20 mouse cellular contexts compared by ENCODE assay signal in the genomic region with DNA sequence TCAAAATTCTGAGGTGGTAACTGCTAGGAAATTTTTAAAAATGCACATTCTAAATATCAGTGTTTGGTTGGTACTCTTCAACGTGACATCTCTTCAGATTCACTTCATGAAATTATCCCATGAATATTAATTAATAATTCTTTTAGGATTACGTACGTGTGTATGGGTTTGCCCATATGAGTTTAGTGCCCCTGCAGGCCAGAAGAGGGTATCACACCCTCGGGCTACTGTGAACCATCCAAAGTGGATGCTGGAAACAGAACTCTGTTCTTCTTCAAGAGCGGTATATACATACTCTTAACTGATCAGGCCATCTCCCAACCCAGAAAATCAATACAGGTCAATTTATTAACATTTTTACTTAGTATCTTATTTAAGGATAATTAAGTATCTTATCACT.
DNase-seq lines count a peak whose midpoint lies in the region; ATAC-seq and TF ChIP-seq lines count a peak whose summit lies in the region.
"Had no signal": no experiment of that assay in that cellular context is flagged by ENCODE, and none has a peak within 500 bp of the region (broad histone marks: within the 10 kb centered on the region; RNA-seq: fewer than 3 reads in every experiment).

No protein-coding gene starts in this region.

- DNase-seq in forebrain, postnatal 0 days = no peak
- no peak for DNase-seq in layer of hippocampus, adult 2 months (ENCODE audit: low spot score in 2 of 2)
- DNase-seq in layer of hippocampus, adult 9-10 months (ENCODE audit: low spot score) = no peak
- DNase-seq in midbrain, postnatal 0 days (ENCODE audit: low spot score) = no peak
- no peak for DNase-seq in midbrain, embryonic 11.5 days (ENCODE audit: low spot score, missing footprints)
- DNase-seq in layer of hippocampus, adult 9-11 months = no peak
- DNase-seq: adrenal gland, adult 8-10 months; cerebellum, adult 9-10 months; embryo, embryonic 11 days; heart, adult 18-20 months; heart, postnatal 14 days; kidney, postnatal 10 days; right cerebral cortex, adult 18-20 months; thymus, postnatal 36 days had no signal

- H3K27ac ChIP-seq in forebrain, postnatal 0 days (ENCODE audit: low read depth, low read length) = no peak overlapping the region
- no peak overlapping the region for H3K27ac ChIP-seq in forebrain, embryonic 15.5 days (replicated peaks)
- no peak overlapping the region for H3K27ac ChIP-seq in layer of hippocampus, adult 2 months
- no peak overlapping the region for H3K27ac ChIP-seq in midbrain, postnatal 0 days (ENCODE audit: low read depth, low read length)
- no peak overlapping the region for H3K27ac ChIP-seq in midbrain, embryonic 11.5 days (ENCODE audit: low read depth, low read length)
- H3K27ac ChIP-seq: forebrain, embryonic 13.5 days; lung, embryonic 15.5 days; midbrain, embryonic 13.5 days had no signal

- WGBS in forebrain, postnatal 0 days = 79% methylated on average over 5 of the region's 5 CpGs
- WGBS in forebrain, embryonic 15.5 days = 78% methylated on average over 5 of the region's 5 CpGs
- WGBS in midbrain, postnatal 0 days = 74% methylated on average over 5 of the region's 5 CpGs
- 77% methylated on average over 5 of the region's 5 CpGs for whole genome bisulfite sequencing in midbrain, embryonic 11.5 days

- no peaks in the 10 kb centered on the region for H3K27me3 ChIP-seq in forebrain, postnatal 0 days (ENCODE audit: insufficient read depth, low read length)
- no peaks in the 10 kb centered on the region for H3K27me3 ChIP-seq in forebrain, embryonic 15.5 days
- no peaks in the 10 kb centered on the region for H3K27me3 ChIP-seq in midbrain, postnatal 0 days (ENCODE audit: insufficient read depth, low read length)
- H3K27me3 ChIP-seq in midbrain, embryonic 11.5 days (ENCODE audit: control insufficient read depth, insufficient read depth, low read length) = no peaks in the 10 kb centered on the region
- H3K27me3 ChIP-seq: forebrain, embryonic 13.5 days; lung, embryonic 15.5 days; midbrain, embryonic 13.5 days had no signal

- H3K9ac ChIP-seq in forebrain, postnatal 0 days = no peak overlapping the region
- no peak overlapping the region for H3K9ac ChIP-seq in forebrain, embryonic 15.5 days (replicated peaks)
- no peak overlapping the region for H3K9ac ChIP-seq in midbrain, postnatal 0 days (replicated peaks; ENCODE audit: low read length, poor library complexity, severe bottlenecking)
- no peak overlapping the region for H3K9ac ChIP-seq in midbrain, embryonic 11.5 days (ENCODE audit: low read length)
- H3K9ac ChIP-seq: forebrain, embryonic 13.5 days; lung, embryonic 15.5 days; midbrain, embryonic 13.5 days had no signal

- no peak overlapping the region for H3K4me3 ChIP-seq in forebrain, postnatal 0 days (ENCODE audit: low read depth, low read length)
- no peak overlapping the region for H3K4me3 ChIP-seq in forebrain, embryonic 15.5 days
- no peak overlapping the region for H3K4me3 ChIP-seq in layer of hippocampus, adult 2 months
- H3K4me3 ChIP-seq in midbrain, postnatal 0 days (ENCODE audit: low read depth, low read length) = no peak overlapping the region
- H3K4me3 ChIP-seq in midbrain, embryonic 11.5 days (ENCODE audit: low read depth, low read length) = no peak overlapping the region
- H3K4me3 ChIP-seq: forebrain, embryonic 13.5 days; lung, embryonic 15.5 days; midbrain, embryonic 13.5 days had no signal

- H3K4me2 ChIP-seq in forebrain, postnatal 0 days (ENCODE audit: low read depth) = no peak overlapping the region
- no peak overlapping the region for H3K4me2 ChIP-seq in forebrain, embryonic 15.5 days (replicated peaks)
- H3K4me2 ChIP-seq in midbrain, postnatal 0 days (ENCODE audit: low read depth, low read length, poor library complexity, severe bottlenecking) = no peak overlapping the region
- no peak overlapping the region for H3K4me2 ChIP-seq in midbrain, embryonic 11.5 days
- H3K4me2 ChIP-seq: forebrain, embryonic 13.5 days; lung, embryonic 15.5 days; midbrain, embryonic 13.5 days had no signal

- no peak for ATAC-seq in forebrain, postnatal 0 days
- ATAC-seq in forebrain, embryonic 15.5 days (replicated peaks) = no peak
- ATAC-seq in midbrain, postnatal 0 days (ENCODE audit: low FRiP score) = no peak
- ATAC-seq in midbrain, embryonic 11.5 days (ENCODE audit: low FRiP score) = no peak
- ATAC-seq in erythroid progenitor cell, adult 5-6 weeks (replicated peaks; ENCODE audit: low FRiP score, poor library complexity, severe bottlenecking) = no peak
- ATAC-seq: forebrain, embryonic 13.5 days; inflammation-experienced regulatory T-cells, adult 6 months; midbrain, embryonic 13.5 days had no signal

- H3K9me3 ChIP-seq in forebrain, postnatal 0 days (ENCODE audit: low read length) = peaks cover 5% of the 10 kb centered on the region; the same call in 1 of the 2 replicates
- H3K9me3 ChIP-seq in forebrain, embryonic 15.5 days = no peaks in the 10 kb centered on the region
- H3K9me3 ChIP-seq in midbrain, postnatal 0 days (ENCODE audit: low read length) = no peaks in the 10 kb centered on the region
- peaks cover 3% of the 10 kb centered on the region; the same call in 1 of the 2 replicates for H3K9me3 ChIP-seq in midbrain, embryonic 11.5 days (ENCODE audit: control insufficient read depth, low read length)
- H3K9me3 ChIP-seq: forebrain, embryonic 13.5 days; lung, embryonic 15.5 days; midbrain, embryonic 13.5 days had no signal

- H3K4me1 ChIP-seq in forebrain, postnatal 0 days (ENCODE audit: insufficient read depth) = no peaks in the 10 kb centered on the region
- H3K4me1 ChIP-seq in forebrain, embryonic 15.5 days = no peaks in the 10 kb centered on the region
- no peaks in the 10 kb centered on the region for H3K4me1 ChIP-seq in midbrain, postnatal 0 days (ENCODE audit: insufficient read depth, low read length)
- H3K4me1 ChIP-seq in midbrain, embryonic 11.5 days (ENCODE audit: control insufficient read depth, insufficient read depth, low read length) = no peaks in the 10 kb centered on the region
- H3K4me1 ChIP-seq: forebrain, embryonic 13.5 days; lung, embryonic 15.5 days; midbrain, embryonic 13.5 days had no signal

- H3K36me3 ChIP-seq in forebrain, postnatal 0 days (ENCODE audit: insufficient read depth) = no peaks in the 10 kb centered on the region
- H3K36me3 ChIP-seq in forebrain, embryonic 15.5 days = no peaks in the 10 kb centered on the region
- no peaks in the 10 kb centered on the region for H3K36me3 ChIP-seq in midbrain, postnatal 0 days (ENCODE audit: insufficient read depth, low read length)
- no peaks in the 10 kb centered on the region for H3K36me3 ChIP-seq in midbrain, embryonic 11.5 days (ENCODE audit: control insufficient read depth, insufficient read depth, low read length)
- H3K36me3 ChIP-seq: lung, embryonic 15.5 days; midbrain, embryonic 13.5 days had no signal

- TF ChIP-seq CTCF in forebrain, postnatal 0 days (IDR thresholded peaks at IDR 0.05; ENCODE audit: low read depth) = peak; percentile 46
- TF ChIP-seq CTCF in layer of hippocampus, adult 2 months (conservative IDR thresholded peaks at IDR 0.05) = peak; percentile 75
- TF ChIP-seq CTCF in midbrain, postnatal 0 days (IDR thresholded peaks at IDR 0.05) = peak; percentile 58
